Mouse (Mus musculus) hindbrain, postnatal 0 days (tissue): Measurements from ENCODE around the gene Yrdc. TPM values are rescaled to one million over a fixed set of nuclear protein-coding genes. Genes with fewer than 3 reads are reported as not detected.
A peak's percentile ranks its signal among the peaks of the same experiment; 100 is the strongest.

Source experiments
- ATAC-seq: fragments of 200-750 bp; cut with Nextera tagmentation; 2 replicates; pipeline ENCODE4 v1.8.0; 2017; ENCODE audit warnings: mild to moderate bottlenecking, moderate TSS enrichment, moderate library complexity
- DNase-seq: peaks from one replicate; pipeline ENCODE4 v3.0.0-alpha.2; 2015; ENCODE audit warnings: low spot score
- H3K27ac ChIP-seq: fragments of 300-500 bp; sonication (generic); 2 replicates; pipeline ENCODE4 v1.5.1; 2014; ENCODE audit warnings: mild to moderate bottlenecking
- H3K27me3 ChIP-seq: fragments of 300-500 bp; sonication (generic); 2 replicates; pipeline ENCODE4 v1.6.1; 2014; ENCODE audit warnings: low read length, mixed read lengths; ENCODE audit not compliant: insufficient read depth
- H3K36me3 ChIP-seq: fragments of 300-500 bp; sonication (generic); 2 replicates; pipeline ENCODE4 v1.6.1; 2014; ENCODE audit warnings: low read length, mixed read lengths; ENCODE audit not compliant: insufficient read depth
- H3K4me1 ChIP-seq: fragments of 300-500 bp; sonication (generic); 2 replicates; pipeline ENCODE4 v1.6.1; 2014; ENCODE audit warnings: antibody characterized with exemption, low read length, mixed read lengths; ENCODE audit not compliant: insufficient read depth
- H3K4me2 ChIP-seq: fragments of 300-500 bp; sonication (generic); 2 replicates; pipeline ENCODE4 v1.6.1; 2014; ENCODE audit warnings: low read depth, mild to moderate bottlenecking, low read length, moderate library complexity, mixed read lengths
- H3K4me3 ChIP-seq: fragments of 300-500 bp; sonication (generic); 2 replicates; pipeline ENCODE4 v1.5.1; 2014; ENCODE audit warnings: low read length
- H3K9ac ChIP-seq: fragments of 300-500 bp; sonication (generic); replicated peaks from 2 replicates; pipeline ENCODE4 v1.6.1; 2014; ENCODE audit warnings: mild to moderate bottlenecking, low read length, moderate library complexity, mixed read lengths
- H3K9me3 ChIP-seq: fragments of 300-500 bp; sonication (generic); 2 replicates; pipeline ENCODE4 v1.6.1; 2016; ENCODE audit warnings: low read length, mixed read lengths
- CTCF ChIP-seq: IDR thresholded peaks from 2 replicates; pipeline ENCODE4 v1.5.1; 2016; ENCODE audit warnings: antibody characterized with exemption, control low read depth, low read depth
- WGBS: fragments of 180-500 bp; shearing (Covaris S2); extraction: QIAGEN DNeasy Blood & Tissue Kit; methylation state at CpG from one replicate; pipeline ENCODE4 v1.1.7; 2014; 5-methylcytosine and 5-hydroxymethylcytosine counted together
- polyA plus RNA-seq: library from polyadenylated mRNA; unstranded; fragments of >200 nt; fragmentation: Nextera tagmentation; extraction: Ambion mirVana; gene quantifications from 2 replicates; pipeline ENCODE4 v1.2.1, GENCODE M21; 2015
- total RNA-seq: library from RNA; depleted of rRNA; stranded (reverse); fragments of >200 nt; gene quantifications from 2 replicates; pipeline ENCODE4 v1.2.3, GENCODE M21; 2014

The Yrdc gene
- total and polyA plus RNA-seq, 2 experiments from 2014 or later = 52.9 TPM

DNA sequence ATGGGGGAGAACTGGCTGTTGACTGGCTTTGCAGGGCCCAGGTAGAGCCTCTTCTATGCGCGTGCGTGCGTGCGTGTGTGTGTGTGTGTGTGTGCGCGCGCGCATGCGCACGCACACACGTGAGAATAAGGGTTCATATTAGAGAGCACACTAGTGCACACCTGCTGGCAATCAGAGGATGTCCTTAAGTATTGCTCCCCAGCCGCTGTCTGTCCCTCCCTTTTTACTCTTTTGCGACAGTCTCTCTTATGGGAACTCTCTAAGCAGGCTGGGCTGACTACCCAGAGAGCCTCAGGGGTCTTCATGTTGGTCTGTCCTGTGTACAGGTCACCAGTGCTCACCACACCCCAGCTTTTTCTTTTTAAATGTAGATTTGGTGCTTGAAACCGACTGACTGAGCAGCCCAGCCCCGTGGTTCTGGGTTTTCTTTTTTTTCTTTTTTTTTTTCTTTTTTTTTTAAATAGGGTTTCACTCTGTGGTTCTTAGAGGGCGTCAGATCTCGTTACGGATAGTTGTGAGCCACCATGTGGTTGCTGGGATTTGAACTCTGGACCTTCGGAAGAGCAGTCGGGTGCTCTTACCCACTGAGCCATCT, 25.0 kb upstream of the Yrdc start:
- Histone ChIP-seq H3K4me1 (no peaks in the 10 kb centered on the region), H3K9me3 (no peaks in the 10 kb centered on the region), H3K4me2 (no peak overlapping the region), H3K27ac (no peak overlapping the region), H3K4me3 (no peak overlapping the region), H3K36me3 (peaks cover 48% of the 10 kb centered on the region), H3K27me3 (no peaks in the 10 kb centered on the region), H3K9ac (no peak overlapping the region)
- DNase-seq (no peak), ATAC-seq (no peak)
- TF ChIP-seq CTCF = no peak
- WGBS = 97% methylated on average over 21 of the region's 21 CpGs

DNA sequence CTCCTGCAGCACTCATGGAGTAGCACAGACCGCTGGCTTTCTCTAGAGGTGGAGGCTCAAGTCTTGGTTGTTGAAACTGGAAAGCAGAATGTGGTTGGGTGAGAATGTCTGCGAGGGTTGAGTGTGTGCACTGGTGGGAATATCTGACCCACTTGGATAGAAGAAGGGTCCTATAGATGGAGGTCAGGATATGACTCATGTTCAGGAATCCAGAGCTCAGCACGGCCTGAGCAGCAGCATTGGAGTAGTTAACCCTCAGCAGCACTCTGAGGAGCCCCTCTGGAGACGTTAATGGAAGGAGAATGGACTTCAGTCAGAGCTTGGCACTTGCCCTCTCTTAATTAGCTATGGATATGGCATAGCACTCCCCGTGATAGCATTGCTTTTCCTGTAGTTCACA, 20.8 kb upstream of the Yrdc start:
- H3K27ac ChIP-seq = no peak overlapping the region
- H3K4me2 ChIP-seq = no peak overlapping the region
- H3K36me3 ChIP-seq = peaks cover 29% of the 10 kb centered on the region; the same call in 1 of the 2 replicates
- H3K4me3 ChIP-seq = no peak overlapping the region
- no peak for TF ChIP-seq CTCF
- DNase-seq (no peak), ATAC-seq (no peak)
- H3K27me3 ChIP-seq = no peaks in the 10 kb centered on the region
- no peaks in the 10 kb centered on the region for H3K9me3 ChIP-seq
- H3K9ac ChIP-seq = no peak overlapping the region
- no peaks in the 10 kb centered on the region for H3K4me1 ChIP-seq
- 78% methylated on average over 5 of the region's 5 CpGs for WGBS

DNA sequence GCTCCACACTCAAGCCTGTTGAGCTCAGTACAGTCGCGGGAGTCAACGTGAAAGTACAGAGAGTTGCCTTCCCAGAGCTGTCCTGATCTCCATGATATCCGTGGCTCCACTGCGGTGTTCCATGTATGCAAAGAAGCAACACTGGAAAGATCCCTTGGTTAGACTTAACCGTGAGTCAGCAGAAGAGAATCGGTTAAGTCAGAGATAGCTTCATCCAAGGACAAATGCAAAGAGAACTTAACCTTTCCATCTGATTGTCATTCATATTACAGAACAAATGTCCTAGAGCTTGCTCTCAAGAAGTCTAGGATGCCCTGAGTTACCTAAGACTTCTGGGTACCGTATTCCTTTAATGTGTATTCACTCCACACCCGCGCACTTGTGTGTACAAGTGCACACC, 17.7 kb upstream of the Yrdc start:
- Histone ChIP-seq H3K27ac (no peak overlapping the region), H3K4me2 (no peak overlapping the region), H3K36me3 (peaks cover 18% of the 10 kb centered on the region; the same call in 1 of the 2 replicates), H3K4me3 (no peak overlapping the region), H3K9ac (no peak overlapping the region), H3K4me1 (no peaks in the 10 kb centered on the region), H3K27me3 (no peaks in the 10 kb centered on the region), H3K9me3 (no peaks in the 10 kb centered on the region)
- no peak for ATAC-seq
- DNase-seq = no peak
- 97% methylated on average over 10 of the region's 10 CpGs for WGBS
- TF ChIP-seq CTCF = no peak

DNA sequence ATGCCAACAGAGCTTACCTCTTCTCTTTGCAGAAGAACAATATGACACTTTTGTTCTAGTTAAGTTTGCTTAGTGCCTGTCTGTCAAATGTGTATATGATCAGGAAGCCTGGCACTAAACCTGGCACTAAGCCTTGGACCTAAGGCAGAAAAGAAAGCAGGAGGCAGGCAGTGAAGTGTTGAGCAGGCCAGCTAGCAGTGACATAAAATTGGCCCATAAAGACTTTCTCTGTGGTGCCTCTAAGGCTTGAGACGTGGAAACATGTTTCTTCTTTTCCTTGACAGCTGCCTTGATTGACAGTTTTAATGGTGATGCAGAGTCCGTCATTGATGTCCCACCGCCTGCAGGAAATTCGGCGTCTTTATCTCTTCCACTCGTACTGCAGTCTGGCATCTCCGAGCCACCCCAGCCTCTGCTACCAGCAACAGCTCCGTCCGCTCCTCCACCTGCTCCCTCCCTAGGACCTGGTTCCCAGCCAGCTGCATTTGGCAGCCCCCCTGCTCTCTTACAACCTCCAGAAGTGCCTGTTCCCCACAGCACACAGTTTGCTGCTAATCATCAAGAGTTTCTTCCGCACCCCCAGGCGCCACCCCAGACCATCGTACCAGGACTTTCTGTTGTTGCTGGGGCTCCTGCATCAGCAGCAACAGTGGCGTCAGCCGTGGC, 12.3 kb upstream of the Yrdc start:
- peak; percentile 42 for DNase-seq
- 65% methylated on average over 14 of the region's 14 CpGs for WGBS
- no peak overlapping the region for H3K4me3 ChIP-seq

DNA sequence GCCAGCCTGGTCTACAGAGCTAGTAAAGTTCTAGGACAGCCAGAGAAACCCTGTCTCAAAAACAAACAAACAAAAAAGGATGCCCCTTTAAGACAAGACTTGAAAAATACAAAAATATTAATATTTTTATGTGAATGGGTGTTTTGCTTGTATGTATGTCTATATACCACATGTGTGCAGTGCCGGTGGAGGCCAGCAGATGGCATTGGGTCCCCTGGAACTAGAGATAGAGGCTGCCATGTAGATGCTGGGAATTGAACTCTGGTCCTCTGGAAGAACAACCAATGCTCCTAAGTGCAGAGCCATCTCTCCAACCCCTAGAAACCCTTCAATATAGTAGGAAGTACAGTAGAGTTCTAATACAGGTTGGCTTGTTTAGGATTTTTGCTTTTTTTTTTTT, 9.5 kb upstream of the Yrdc start:
- no peak overlapping the region for H3K27ac ChIP-seq
- peak; percentile 34 for TF ChIP-seq CTCF
- ATAC-seq = no peak
- H3K9me3 ChIP-seq = no peaks in the 10 kb centered on the region
- 100% methylated on average over 1 of the region's 1 CpGs for WGBS
- H3K36me3 ChIP-seq = peaks cover 16% of the 10 kb centered on the region; the same call in 1 of the 2 replicates
- H3K9ac ChIP-seq = no peak overlapping the region
- H3K4me3 ChIP-seq = no peak overlapping the region
- no peaks in the 10 kb centered on the region for H3K27me3 ChIP-seq
- no peaks in the 10 kb centered on the region for H3K4me1 ChIP-seq
- DNase-seq = no peak
- no peak overlapping the region for H3K4me2 ChIP-seq

More for the DNA sequence above, 12.3 kb upstream of the Yrdc start:
- Histone ChIP-seq H3K27me3 (no peaks in the 10 kb centered on the region), H3K36me3 (peaks cover 18% of the 10 kb centered on the region; the same call in 1 of the 2 replicates), H3K9me3 (no peaks in the 10 kb centered on the region), H3K4me1 (no peaks in the 10 kb centered on the region), H3K4me2 (no peak overlapping the region), H3K27ac (no peak overlapping the region), H3K9ac (no peak overlapping the region)
- no peak for TF ChIP-seq CTCF
- ATAC-seq = no peak

DNA sequence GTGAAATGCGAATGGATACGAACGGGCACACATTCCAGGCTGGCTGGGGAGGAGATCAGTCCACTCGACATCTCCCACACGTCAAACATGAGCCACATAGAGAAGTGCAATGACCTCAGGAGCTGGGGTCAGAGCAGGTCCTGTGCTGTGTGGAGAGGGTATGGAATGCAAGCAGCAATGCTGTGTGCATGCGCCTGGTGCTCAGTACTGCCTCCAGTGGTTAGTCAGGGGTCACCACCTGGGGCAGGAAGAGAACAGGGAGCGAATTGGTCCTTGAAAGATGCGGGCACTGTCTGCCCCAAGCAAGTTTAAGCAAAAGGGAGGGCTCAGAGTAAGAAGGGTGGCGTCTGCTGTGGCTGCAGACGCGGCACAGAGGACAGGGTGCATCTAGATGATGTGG, 7.0 kb upstream of the Yrdc start:
- no peak overlapping the region for H3K9ac ChIP-seq
- H3K27me3 ChIP-seq = no peaks in the 10 kb centered on the region
- H3K36me3 ChIP-seq = peaks cover 12% of the 10 kb centered on the region; the same call in 1 of the 2 replicates
- peak; percentile 86 for TF ChIP-seq CTCF
- H3K4me1 ChIP-seq = no peaks in the 10 kb centered on the region
- no peak overlapping the region for H3K27ac ChIP-seq
- peak; percentile 48 for DNase-seq
- no peak overlapping the region for H3K4me3 ChIP-seq
- ATAC-seq = peak; percentile 60; the same call in 1 of the 2 replicates
- no peak overlapping the region for H3K4me2 ChIP-seq
- 57% methylated on average over 11 of the region's 11 CpGs for WGBS
- H3K9me3 ChIP-seq = no peaks in the 10 kb centered on the region

DNA sequence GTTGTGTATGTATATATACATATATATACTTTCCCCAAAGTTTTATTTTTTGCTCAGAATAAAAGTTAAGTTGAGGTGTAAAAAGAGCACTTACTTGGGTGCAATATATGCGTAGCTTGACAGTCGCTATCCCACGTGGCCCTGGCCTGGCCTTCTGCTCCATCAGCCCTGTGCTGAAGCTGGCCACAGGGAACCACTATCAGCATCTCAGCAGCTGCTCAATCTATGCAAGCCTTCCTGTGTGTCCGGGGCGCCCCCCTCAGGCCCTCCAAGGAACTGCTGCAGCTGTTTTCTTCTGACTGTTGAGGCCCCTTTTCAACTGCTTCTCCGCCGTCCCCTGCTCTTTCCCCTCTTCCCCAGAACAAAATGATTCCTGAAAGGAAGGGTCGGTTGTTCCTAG, 2.9 kb upstream of the Yrdc start:
- no peak overlapping the region for H3K4me3 ChIP-seq
- no peaks in the 10 kb centered on the region for H3K9me3 ChIP-seq
- peaks cover 12% of the 10 kb centered on the region for H3K4me1 ChIP-seq
- peaks cover 3% of the 10 kb centered on the region; the same call in 1 of the 2 replicates for H3K36me3 ChIP-seq
- 8% methylated on average over 8 of the region's 8 CpGs for WGBS
- no peak overlapping the region for H3K9ac ChIP-seq
- H3K27ac ChIP-seq = 0 out of 2 replicates have a peak overlapping the region, but pooled peaks have one; percentile 8
- no peaks in the 10 kb centered on the region for H3K27me3 ChIP-seq
- no peak overlapping the region for H3K4me2 ChIP-seq
- TF ChIP-seq CTCF = peak; percentile 93
- DNase-seq = peak; percentile 88
- peak; percentile 28; the same call in 1 of the 2 replicates for ATAC-seq
